Mouse (Mus musculus): ENCODE measurements around the gene Map1lc3b.

The Map1lc3b gene

GRCm38 (mm10) chr8:121590203-121591177 is at the start of gene Map1lc3b:
Gene Map1lc3b, plus strand, starts transcription at chr8:121590361.
- DNase-seq (ENCODE audit: low read depth, low spot score) = peak; percentile 92

GRCm38 (mm10) chr8:121541862-121542261 is 48.3 kb upstream of the Map1lc3b start:
- DNase-seq (ENCODE audit: low read depth, low spot score) = no peak

GRCm38 (mm10) chr8:121542901-121543300 is 47.3 kb upstream of the Map1lc3b start:
- no peak for DNase-seq (ENCODE audit: low read depth, low spot score)

- DNase-seq (ENCODE audit: low read depth, low spot score) = no peak
These were observed 45.8 kb upstream of the Map1lc3b start, which contains the start of gene 1700018B08Rik for GRCm38 (mm10) chr8:121544276-121544785. Gene 1700018B08Rik, minus strand, starts transcription at chr8:121544320.

GRCm38 (mm10) chr8:121544936-121545335 is 45.2 kb upstream of the Map1lc3b start:
- no peak for DNase-seq (ENCODE audit: low read depth, low spot score)

GRCm38 (mm10) chr8:121547132-121547531 is 43.0 kb upstream of the Map1lc3b start:
- peak; percentile 61 for DNase-seq (ENCODE audit: low read depth, low spot score)

- DNase-seq (ENCODE audit: low read depth, low spot score) = no peak
These were observed 40.1 kb upstream of the Map1lc3b start for GRCm38 (mm10) chr8:121550056-121550455.

- DNase-seq (ENCODE audit: low read depth, low spot score) = no peak
These were observed 38.8 kb upstream of the Map1lc3b start for GRCm38 (mm10) chr8:121551065-121551985.

- DNase-seq (ENCODE audit: low read depth, low spot score) = no peak
These were observed 37.7 kb upstream of the Map1lc3b start for GRCm38 (mm10) chr8:121552506-121552905.

GRCm38 (mm10) chr8:121553831-121554475 is 36.2 kb upstream of the Map1lc3b start:
- no peak for DNase-seq (ENCODE audit: low read depth, low spot score)

GRCm38 (mm10) chr8:121557746-121558145 is 32.4 kb upstream of the Map1lc3b start:
- no peak for DNase-seq (ENCODE audit: low read depth, low spot score)

GRCm38 (mm10) chr8:121558538-121558937 is 31.6 kb upstream of the Map1lc3b start:
- DNase-seq (ENCODE audit: low read depth, low spot score) = no peak

GRCm38 (mm10) chr8:121559801-121560200 is 30.4 kb upstream of the Map1lc3b start:
- DNase-seq (ENCODE audit: low read depth, low spot score) = no peak

- no peak for DNase-seq (ENCODE audit: low read depth, low spot score)
These were observed 29.6 kb upstream of the Map1lc3b start for GRCm38 (mm10) chr8:121560432-121561100.

- DNase-seq (ENCODE audit: low read depth, low spot score) = no peak
These were observed 28.4 kb upstream of the Map1lc3b start for GRCm38 (mm10) chr8:121561636-121562345.

- DNase-seq (ENCODE audit: low read depth, low spot score) = no peak
These were observed 27.2 kb upstream of the Map1lc3b start for GRCm38 (mm10) chr8:121562941-121563351.

GRCm38 (mm10) chr8:121563701-121564100 is 26.5 kb upstream of the Map1lc3b start:
- DNase-seq (ENCODE audit: low read depth, low spot score) = no peak

- DNase-seq (ENCODE audit: low read depth, low spot score) = no peak
These were observed 21.8 kb upstream of the Map1lc3b start for GRCm38 (mm10) chr8:121568321-121568720.

- no peak for DNase-seq (ENCODE audit: low read depth, low spot score)
These were observed 19.8 kb upstream of the Map1lc3b start for GRCm38 (mm10) chr8:121570335-121570734.

- no peak for DNase-seq (ENCODE audit: low read depth, low spot score)
These were observed 19.4 kb upstream of the Map1lc3b start for GRCm38 (mm10) chr8:121570801-121571200.

Data from embryo, embryonic 11.5 days (tissue).